Mouse (Mus musculus) forelimb bud, embryonic 11.5 days (tissue): ENCODE results near the gene Pdgfb.

ENCODE experiments used
- DNase-seq: peaks from one replicate; pipeline ENCODE4 v3.0.0-alpha.2; 2012; ENCODE audit warnings: low read depth, low spot score

Gene Pdgfb

GRCm38 (mm10) chr15:80034913-80035312, 20.1 kb upstream of the Pdgfb start:
- DNase-seq: no peak

DNA sequence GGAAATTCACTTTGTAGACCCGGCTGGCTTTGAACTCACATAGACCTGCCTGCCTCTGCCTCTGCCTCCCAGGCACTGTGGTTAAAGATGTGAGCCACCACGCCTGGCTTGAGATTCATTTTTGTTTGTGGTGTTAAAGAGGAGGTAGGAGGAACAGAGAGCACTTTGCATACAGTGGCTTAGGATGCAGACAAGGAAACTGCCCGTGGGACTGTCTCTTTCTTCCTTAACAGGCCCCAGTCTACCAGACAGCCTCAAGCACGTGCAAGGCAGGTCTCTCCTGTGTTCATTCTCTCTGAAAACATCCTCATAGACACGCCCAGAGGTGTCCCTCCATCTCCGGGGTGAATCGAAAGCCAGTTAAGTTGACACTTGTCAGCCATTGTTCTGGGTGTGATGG, 19.6 kb upstream of the Pdgfb start:
- DNase-seq: no peak

GRCm38 (mm10) chr15:80031133-80031532, 16.4 kb upstream of the Pdgfb start:
- no peak for DNase-seq

DNA sequence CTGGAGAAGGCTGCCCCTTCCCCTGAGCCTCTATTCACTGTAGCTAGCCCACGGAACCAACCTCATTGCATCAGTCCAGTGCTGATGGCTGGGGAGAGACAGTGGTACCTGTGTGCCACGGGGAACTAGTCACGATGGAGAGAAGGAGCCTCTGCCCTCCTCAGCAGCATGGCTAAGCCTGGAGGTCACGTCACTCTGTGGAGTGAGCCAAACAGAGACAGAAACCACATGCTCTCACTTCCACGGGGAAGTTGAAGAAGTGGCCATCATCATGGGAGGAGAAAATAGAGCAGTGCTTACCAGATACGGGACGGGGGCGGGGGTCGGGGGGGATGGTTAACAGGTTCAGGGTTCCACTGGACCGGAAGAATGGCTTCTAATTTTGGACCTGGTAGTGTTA, 15.6 kb upstream of the Pdgfb start:
- no peak for DNase-seq

- DNase-seq: no peak
Observed at GRCm38 (mm10) chr15:80028862-80029261, 14.1 kb upstream of the Pdgfb start.

DNA sequence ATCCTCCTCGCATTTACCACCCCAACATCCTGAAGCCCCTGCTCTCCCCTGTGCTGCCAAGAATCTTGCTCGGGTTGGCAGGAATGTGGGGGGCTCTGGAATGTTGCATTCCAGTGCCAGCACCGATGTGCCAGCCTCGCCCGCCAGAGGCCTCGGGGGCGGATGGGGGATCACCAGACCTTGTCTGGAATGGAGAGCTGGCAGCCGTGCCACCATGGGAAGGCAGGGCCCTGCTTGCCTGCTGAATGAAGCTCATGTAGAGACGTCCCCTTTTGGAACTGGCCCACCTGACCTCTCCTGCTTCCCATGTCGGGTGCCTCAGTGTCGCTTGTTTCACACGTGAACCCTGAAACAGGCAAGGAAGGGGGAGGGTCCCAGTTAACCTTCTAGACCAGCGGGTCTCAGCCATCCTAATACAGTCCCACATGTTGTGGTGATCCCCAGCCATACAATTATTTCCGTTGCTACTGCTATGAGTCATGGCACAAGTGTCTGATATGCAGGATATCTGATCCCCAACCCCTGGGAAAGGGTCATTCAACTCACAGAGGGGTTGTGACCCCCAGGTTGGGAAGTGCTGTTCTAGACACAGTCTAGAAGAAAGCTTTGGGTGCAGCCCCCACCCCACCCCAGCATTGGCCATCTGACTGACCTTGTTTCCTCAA, 12.0 kb upstream of the Pdgfb start:
- DNase-seq: no peak

DNA sequence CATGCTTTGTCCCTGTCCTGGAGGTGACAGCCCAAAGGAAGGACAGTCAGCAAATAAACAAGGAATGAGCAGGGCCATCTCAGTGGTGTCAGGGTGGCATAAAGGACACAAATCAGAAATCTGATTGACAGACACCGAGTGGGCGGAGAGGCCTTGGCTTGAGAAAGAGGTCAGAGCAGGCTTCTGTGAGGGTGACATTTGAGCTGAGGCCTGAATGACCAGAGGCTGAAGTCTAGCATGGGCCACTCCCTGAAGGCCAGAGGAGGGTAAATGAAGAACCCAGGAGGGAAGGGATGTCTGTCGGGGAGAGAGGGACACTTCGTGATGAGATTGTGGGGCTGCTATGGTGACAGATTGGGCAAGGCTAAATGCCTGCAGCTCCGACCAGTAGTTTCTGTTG, 11.3 kb upstream of the Pdgfb start:
- DNase-seq: no peak

DNA sequence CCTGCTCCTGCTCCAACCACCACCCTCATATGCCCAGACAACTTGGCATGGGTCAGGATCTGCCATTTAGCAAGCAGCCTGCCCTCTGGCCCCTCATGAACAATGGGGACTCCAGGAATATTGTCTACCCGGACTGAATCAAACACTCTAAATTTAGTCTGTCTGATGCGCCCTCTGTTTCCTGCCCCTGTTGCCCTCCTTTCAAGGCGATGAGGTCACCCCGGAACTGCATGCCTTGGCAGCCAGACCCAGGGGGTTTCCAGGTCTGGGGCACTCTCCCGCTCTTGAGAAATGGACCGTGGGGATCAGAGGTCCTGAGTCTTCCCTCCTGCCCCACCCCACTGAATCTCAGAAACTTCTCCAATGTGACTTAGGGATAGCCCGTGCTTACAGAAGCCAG, 10.8 kb upstream of the Pdgfb start:
- DNase-seq: no peak

DNA sequence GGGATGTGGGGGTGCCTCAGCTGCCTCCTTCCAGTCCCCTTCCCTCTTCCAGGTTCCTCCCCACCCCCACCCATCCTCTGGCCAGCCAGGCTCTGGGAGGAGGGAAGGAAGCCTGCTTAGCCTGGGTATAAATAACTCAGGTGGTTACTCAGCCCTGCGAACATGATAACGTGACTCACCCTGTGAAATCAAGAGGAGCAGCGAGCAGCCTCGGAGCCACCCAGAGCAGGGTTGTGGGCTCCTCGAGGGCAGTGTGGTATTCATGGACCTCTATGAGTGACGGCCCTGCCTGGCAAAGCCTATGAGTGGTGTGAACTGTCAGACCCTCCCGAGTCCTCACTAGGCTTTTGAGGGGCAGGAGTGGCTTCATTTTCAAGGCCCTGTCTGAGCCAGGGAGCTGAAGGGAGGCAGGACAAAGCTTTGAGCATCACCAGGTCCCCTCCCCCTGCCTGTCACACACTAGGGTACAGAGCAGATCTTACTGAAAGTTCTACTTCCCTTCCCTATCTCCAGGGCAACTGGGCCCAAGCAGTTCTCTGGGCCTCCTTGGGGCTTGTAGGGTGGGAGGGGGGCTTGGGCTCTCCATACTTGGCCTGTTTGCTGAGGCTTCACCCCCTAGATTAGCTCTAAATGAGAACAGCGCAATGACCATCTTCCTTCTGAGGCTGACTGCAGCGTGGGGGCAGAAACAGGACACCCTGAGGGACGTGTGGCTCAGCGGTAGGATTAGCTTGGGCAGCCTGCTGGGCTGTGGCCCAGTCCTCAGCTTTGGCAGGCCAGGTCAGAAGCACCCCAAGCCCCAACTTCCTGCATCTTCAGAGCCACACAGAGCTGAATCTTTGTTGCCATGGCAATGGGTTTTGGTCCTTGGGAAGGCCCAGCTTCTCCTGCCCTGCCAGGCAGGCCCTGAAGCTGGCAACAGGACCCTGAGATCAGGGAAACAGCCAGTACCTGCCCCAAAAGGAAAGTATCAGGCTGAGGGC, 9.8 kb upstream of the Pdgfb start:
- no peak for DNase-seq

GRCm38 (mm10) chr15:80020516-80020915, 5.7 kb upstream of the Pdgfb start:
- DNase-seq: no peak

- no peak for DNase-seq
Observed at GRCm38 (mm10) chr15:80019625-80020024, 4.8 kb upstream of the Pdgfb start.

DNA sequence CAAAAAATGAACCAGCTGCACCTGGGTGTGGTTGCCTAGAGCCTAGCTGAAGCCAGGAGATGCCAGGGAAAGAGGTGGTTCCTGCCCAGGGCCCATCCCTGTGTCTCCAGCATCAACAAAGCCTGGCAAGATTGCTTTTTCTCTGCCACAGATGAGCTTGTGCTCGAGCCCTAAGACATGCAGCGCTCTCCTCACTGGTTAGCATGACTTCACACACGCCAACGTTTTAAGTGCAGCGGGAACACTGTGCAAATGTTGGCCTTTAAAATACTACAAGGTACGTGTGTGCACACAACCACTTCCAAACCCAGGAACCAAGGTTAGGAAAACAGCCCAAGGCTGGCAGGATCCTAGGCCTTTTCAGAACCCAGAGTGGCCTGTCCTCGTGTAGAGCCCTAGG, 4.4 kb upstream of the Pdgfb start:
- DNase-seq: no peak

GRCm38 (mm10) chr15:80016563-80017301, 2.0 kb upstream of the Pdgfb start:
- no peak for DNase-seq

GRCm38 (mm10) chr15:80015211-80015952, 605 bp upstream of the Pdgfb start:
- DNase-seq: no peak

- no peak for DNase-seq
Observed at GRCm38 (mm10) chr15:80014031-80014320, 801 bp downstream of the Pdgfb start.

GRCm38 (mm10) chr15:80013256-80014030, 1.3 kb downstream of the Pdgfb start:
- DNase-seq: no peak

GRCm38 (mm10) chr15:80012527-80013201, 2.1 kb downstream of the Pdgfb start:
- DNase-seq: peak; percentile 37

DNA sequence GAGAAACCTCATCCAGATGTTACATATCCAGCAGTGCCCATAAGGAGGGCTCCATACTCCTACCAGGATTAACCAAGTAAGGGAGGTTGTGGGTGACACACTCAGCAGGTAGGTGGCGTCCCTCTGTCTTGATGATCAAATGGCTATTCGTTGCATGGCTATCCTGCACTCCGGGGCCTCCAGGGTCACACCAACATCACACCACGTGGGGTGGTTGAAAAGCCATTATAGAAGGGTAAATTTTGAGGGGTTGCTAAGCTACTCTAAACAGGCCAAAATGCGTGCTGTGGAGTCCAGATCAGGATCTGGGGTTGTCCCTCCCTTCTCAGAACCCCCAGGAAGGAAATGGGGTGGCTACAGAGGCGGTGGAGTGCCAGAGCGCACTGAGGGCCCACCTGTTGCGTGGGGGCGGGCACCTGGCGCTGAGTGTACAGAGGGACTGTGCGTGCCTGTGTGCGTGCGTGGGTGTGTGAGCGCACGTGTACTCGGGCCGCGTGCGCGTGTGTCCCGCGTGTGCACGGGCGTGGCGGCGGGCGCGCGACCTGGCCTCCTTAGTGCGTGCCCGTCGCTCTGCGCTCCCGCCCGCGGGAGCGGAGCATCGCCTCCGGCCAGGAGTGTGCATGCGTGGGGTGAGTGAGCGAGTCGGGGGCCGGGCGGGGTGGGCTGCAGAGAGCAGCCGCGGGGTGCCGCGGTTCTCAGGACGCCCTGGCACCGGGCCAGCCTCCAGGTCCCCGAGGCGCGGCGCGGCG, 2.8 kb downstream of the Pdgfb start:
- DNase-seq: no peak

GRCm38 (mm10) chr15:80011194-80011593, 3.6 kb downstream of the Pdgfb start:
- DNase-seq: no peak

GRCm38 (mm10) chr15:80010182-80010558, 4.6 kb downstream of the Pdgfb start:
- DNase-seq: no peak
